Mouse (Mus musculus): Measurements from ENCODE around the gene Mettl24.
A peak's percentile ranks its signal among the peaks of the same experiment; 100 is the strongest.

Gene Mettl24

GRCm38 (mm10) chr10:40684326-40684725, 1.2 kb downstream of the Mettl24 start:
- DNase-seq (ENCODE audit: low read depth, low spot score), result no peak

- DNase-seq (ENCODE audit: low read depth, low spot score), result no peak
Observed at GRCm38 (mm10) chr10:40685641-40686040, 2.6 kb downstream of the Mettl24 start.

DNA sequence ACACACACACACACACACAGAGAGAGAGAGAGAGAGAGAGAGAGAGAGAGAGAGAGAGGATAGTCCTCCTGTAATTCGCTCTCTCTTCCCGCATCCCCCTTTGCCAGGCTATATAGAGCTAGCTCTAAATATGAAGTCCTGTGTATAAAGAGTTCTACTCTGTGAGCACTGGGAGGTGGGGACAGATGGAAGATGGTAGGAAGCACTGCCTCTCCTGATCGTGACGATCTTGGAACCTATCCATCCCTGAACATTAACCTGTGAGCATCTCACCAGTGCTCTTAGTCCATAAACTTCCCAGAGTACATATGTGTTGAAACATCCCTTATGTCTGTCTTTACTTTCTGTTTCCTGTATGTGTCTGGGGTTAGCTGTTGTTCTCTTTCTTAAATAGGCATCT, 3.9 kb downstream of the Mettl24 start:
- DNase-seq (ENCODE audit: low read depth, low spot score), result no peak

DNA sequence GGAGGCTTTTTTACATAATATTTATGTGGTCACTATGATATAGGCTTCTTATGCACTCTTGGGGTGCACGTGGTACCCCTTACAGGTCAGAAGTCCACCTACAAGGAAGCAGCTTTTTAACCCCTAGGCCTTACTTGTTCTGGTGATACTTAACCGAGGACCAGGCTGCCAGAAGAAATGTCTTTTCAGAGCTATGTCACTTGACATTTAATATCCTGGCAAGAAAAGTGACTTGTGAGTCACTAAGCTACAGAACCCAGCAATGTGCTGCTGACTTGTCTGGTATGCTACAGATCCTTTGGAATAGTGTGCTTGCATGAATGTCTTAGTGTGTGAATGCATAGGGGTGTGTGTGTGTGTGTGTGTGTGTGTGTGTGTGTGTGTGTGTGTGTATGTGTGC, 4.3 kb downstream of the Mettl24 start:
- peak; percentile 67 for DNase-seq (ENCODE audit: low read depth, low spot score)

DNA sequence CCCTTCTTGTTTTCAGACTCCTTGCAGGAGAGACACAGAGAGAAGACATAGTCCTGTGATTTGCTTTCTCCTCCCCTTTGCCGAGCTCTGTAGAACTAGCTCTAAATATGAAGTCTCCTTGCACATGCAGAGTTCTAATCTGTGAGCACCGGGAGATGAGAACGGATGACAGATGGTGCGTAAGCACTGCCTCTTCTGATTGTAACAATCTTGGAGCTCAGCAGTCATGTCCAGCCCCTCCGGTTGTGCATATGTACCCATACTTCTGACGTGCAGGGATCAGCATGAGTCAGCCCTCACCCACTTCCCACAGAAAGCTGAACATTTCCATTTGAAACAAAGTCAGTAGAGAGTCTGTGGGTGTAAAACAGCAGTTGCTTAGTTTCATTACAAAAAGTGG, 5.2 kb downstream of the Mettl24 start:
- DNase-seq (ENCODE audit: low read depth, low spot score), result peak; percentile 42

DNA sequence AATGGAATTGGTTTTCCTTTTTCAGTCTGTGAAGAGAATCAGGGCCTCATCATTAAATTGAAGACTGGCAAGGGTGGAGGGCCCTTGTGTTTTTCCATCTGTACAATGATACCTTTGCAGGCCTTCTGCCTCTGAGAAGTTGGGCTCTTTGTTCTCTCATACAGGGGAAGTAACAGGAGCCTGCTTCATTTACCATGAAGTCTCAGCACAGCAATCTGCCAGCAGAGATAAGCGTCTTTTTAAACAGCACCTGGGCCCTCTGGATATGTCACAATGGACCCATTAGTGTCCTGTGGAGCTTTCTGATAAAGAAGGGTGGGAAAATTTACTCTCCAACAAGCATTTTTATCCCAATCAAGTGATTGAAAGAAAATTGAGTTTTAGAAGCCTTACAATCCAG, 5.8 kb downstream of the Mettl24 start:
- DNase-seq (ENCODE audit: low read depth, low spot score), result no peak

DNA sequence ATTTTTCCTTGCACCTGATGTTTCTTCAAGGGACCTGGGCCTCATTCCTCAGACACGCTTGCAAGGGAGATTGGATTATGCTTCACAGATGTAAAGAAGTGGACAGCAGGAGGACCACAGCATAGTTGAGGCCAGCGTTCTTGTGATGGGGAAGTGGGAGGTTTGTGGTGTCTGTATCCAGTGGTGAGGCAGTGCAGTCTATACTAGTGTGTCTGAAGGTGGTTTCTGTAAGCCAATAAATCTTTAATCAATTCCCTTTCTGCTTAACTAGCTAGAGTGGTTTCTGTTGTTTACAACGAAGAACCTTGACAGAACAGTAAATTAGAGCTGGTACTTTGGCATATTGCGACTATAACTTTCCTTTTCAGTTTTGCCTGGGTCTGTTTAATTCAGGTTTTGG, 15.6 kb downstream of the Mettl24 start:
- no peak for DNase-seq (ENCODE audit: low read depth, low spot score)

GRCm38 (mm10) chr10:40711127-40711526, 28.0 kb downstream of the Mettl24 start:
- DNase-seq (ENCODE audit: low read depth, low spot score), result no peak

DNA sequence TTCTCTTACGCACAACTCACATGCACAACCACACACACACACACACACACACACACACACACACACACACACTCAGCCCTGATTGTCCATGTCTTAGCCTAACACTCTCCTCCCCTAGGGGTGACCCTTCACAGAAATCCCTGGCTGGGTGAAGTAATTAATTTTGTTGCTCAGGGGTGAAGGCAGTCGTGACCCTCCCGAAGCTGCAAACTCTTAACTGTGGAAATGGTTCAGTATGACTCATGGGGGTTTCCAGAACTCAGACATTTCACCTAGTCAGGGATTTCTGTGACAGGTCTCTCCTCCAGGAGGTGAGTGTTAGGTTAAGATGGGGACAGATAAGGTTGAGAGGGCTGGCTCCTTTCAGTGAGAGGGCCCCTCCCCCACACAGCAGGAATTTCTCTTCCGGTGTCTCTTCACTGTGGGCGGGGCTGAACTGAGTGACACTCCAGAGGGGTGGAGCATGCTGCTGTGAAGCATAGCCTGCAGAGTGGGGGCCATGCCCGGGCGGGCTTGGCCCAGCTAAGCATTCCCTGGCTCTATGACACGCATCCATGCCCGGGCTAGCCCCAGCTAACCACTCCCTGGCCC, 30.0 kb downstream of the Mettl24 start:
- peak; percentile 86 for DNase-seq (ENCODE audit: low read depth, low spot score)

GRCm38 (mm10) chr10:40713829-40714228, 30.7 kb downstream of the Mettl24 start:
- DNase-seq (ENCODE audit: low read depth, low spot score), result no peak

DNA sequence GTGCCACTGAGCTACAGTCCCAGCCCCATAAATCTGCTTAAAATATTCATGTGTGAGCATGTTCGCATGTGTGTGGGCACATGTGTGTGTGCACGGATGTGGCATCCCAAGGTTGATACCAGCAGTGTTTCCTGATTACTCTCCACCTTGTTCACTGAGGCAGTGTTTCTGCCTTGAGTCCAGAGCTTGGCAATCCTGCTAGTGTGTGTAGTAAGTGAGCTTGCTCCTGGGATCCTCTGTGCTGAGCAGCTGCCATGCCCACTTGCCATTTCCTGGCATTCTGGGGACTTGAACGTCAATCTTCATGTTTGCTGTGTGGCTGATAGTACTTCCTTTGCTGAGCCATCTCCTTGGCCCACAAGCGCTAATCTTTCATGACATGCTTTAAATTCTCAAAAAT, 32.1 kb downstream of the Mettl24 start:
- DNase-seq (ENCODE audit: low read depth, low spot score), result no peak

DNA sequence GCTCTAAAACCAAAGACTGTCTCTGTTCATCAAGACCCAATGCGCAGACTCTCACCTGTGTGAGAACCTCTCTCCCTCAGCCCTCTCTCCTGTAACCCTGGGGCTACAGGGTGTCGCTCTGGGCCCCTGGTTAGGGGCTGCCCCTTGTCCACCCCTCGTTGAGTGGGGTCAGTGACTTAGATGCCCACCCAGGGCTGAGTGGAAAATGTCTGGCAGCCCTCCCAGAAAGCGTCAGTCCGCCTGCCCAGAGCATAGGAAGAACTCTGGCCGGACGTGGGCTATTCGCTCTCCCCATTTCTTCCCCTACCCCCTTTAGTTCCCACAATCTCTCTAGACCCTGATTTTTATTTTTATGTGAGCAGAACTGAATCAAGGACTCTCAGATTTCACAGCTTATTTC, 33.2 kb downstream of the Mettl24 start:
- DNase-seq (ENCODE audit: low read depth, low spot score), result no peak

DNA sequence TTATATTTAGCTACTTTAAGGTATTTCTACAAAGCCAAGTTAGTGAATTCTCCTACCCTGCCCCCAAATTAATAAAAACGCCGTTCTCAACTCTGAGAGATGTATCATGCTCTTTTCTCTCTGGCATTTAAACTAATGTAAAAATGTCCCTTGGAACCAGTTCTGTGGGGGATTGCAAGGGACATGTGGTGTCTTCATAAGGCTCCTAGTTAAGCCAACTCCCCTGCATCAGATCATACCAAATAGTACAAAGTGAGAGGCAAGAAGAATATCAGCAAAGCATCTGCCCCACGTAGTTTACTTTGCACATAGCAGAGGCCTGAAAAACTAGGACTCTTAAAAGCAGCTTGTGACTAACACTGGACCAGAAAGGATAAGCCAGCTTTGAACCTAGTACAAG, 33.6 kb downstream of the Mettl24 start:
- DNase-seq (ENCODE audit: low read depth, low spot score), result no peak

GRCm38 (mm10) chr10:40718362-40718761, 35.3 kb downstream of the Mettl24 start:
- DNase-seq (ENCODE audit: low read depth, low spot score), result no peak

GRCm38 (mm10) chr10:40719062-40719461, 36.0 kb downstream of the Mettl24 start:
- DNase-seq (ENCODE audit: low read depth, low spot score), result peak; percentile 50

- DNase-seq (ENCODE audit: low read depth, low spot score), result no peak
Observed at GRCm38 (mm10) chr10:40720883-40721282, 37.8 kb downstream of the Mettl24 start.

DNA sequence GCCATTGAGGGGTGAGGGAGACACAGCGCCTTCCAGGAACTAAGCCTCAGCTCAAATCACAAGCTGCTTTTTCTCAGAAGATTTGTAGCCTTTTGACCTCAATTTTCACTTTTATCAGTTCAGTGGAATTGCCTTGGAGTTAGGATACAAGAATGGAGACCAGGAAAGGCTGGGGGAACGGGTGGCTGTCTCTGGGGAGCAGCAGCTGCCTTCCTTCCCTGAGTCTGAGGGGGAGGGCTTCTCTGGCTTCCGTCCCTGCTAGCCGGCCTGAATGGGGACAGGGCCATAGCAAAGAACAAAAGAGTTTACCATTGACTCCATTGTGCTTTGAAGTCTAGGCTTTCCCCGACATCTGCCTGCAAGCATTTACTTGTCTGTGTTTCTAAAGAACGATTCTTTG, 41.3 kb downstream of the Mettl24 start:
- DNase-seq (ENCODE audit: low read depth, low spot score), result no peak

DNA sequence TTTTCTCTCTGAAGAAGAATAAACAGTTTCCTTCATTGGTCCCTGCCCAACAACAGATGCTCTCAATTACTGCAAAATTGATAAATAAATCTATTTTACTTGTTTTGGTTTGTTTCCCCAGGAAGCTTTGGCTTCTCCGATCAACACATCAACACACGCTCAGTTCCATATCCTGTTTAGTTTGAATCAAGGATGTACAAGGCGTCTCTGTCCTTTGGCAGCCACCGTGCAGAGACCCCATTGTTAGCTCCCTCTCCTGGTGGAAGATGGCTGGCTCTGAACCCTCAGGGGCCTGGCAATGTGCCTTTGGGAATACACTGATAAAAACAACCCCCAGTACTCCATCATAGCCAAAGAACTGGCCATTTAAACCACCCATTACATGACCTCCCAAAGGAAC, 42.0 kb downstream of the Mettl24 start:
- no peak for DNase-seq (ENCODE audit: low read depth, low spot score)

GRCm38 (mm10) chr10:40725471-40725870, 42.4 kb downstream of the Mettl24 start:
- DNase-seq (ENCODE audit: low read depth, low spot score), result peak; percentile 35

DNA sequence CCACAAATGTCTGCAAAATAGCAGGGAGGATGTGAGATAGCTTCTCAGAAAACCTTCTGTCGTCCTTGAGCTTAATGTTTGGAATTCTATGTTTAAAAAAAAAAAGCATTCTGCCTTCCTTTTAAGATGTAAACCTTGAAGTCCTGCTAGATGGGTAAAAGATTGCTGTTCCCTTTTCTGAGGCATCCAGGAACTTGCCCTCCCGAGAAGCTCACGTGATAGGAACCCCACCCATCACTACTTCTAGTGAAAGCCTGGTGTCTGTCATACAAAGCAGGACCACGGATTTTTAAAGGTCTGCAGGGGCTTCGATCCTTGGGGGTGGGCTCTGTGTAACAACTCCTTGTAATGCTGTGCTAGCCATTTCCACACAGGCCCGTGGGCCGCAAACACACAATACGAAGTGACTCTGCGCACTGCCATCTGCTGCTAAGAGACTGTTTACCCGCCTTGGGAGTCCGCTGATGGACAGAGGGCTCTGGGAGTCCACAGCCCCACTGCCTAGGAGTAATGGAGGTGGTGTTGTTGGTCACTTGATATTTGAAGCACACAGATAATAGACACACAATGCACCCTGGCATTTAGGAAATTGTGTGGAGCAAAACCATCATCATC, 43.3 kb downstream of the Mettl24 start:
- no peak for DNase-seq (ENCODE audit: low read depth, low spot score)

GRCm38 (mm10) chr10:40726989-40727388, 43.9 kb downstream of the Mettl24 start:
- DNase-seq (ENCODE audit: low read depth, low spot score), result no peak

- DNase-seq (ENCODE audit: low read depth, low spot score), result peak; percentile 63
Observed at GRCm38 (mm10) chr10:40730200-40730599, 47.1 kb downstream of the Mettl24 start.

DNA sequence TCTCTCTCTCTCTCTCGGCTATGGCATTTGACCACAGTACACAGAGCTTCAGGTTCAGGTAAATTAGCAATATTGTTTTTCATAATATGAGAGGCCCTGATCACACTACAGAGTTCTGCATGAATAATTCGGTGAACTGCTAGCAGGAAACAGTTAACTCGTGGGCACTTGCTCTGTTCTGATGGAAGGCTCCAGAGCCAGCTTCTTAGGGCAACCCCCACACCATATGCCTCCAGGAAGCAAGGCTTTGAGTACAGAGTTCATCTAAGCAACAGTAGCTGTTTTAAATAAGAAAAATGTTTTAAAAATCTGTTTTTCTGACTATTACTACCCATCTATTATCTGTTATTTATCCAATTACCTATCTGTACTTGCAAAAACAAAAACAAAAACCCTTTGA, 50.2 kb downstream of the Mettl24 start:
- DNase-seq (ENCODE audit: low read depth, low spot score), result no peak

DNA sequence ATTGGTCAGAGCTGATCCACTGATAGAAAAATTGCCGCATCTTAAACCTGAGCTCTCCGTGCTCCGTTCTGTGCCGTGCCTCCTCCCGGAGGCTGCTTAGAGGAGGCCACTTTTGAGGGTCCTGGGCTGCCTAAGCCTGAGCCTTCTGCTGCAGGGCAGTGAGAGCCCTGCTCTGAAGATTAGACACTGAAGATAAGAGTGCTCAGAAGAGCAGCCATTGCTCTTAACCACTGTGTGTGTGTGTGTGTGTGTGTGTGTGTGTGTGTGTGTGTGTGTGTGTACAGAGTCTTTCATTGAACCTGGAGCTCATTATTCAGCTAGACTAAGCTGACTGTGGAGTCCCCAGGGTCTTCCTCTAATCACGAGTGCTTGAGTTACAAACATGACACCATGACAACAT, 53.1 kb downstream of the Mettl24 start:
- no peak for DNase-seq (ENCODE audit: low read depth, low spot score)
